Mouse (Mus musculus): ENCODE results near the gene Cers5. TPM values are rescaled to one million over a fixed set of nuclear protein-coding genes. Genes with fewer than 3 reads are reported as not detected.

Gene Cers5
- polyA plus RNA-seq, 1 experiment = 53.4 TPM

DNA sequence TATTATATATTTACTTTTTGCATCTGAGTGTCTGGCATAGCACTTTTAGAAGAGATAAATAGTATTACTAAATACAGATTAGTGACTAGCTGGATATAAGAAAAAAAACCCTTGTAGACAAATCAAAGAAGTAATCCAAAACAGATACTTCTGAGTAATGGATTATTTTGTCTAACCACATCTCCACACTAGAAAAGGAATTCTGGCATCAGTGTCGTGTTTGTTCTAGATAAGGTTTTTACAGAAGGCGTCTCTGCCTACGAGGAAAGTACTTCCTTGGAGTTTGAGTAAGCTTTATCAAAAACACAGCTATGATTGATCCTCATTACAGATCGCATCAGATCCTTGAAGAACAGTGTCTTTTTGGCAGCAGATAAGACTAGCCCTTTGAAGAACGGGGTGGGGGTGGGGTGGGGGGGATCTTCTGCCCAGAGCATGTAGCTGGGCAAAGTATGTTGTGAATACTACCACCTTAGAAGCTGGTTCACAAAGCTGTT is 1.6 kb downstream of the Cers5 start:
- DNase-seq = no peak
- WGBS = 7% methylated on average over 5 of the region's 5 CpGs
- H3K4me1 ChIP-seq (ENCODE audit: control insufficient read depth, insufficient read depth, low read length) = peaks cover 2% of the 10 kb centered on the region; the same call in 1 of the 2 replicates
- TF ChIP-seq POLR2A (IDR thresholded peaks at IDR 0.05; ENCODE audit: borderline replicate concordance, extremely low read depth, low read depth, low read length) (no peak), CTCF (IDR thresholded peaks at IDR 0.05; ENCODE audit: insufficient read depth, low read length) (no peak)
- peak overlapping the region; percentile 79 for H3K4me3 ChIP-seq (replicated peaks; ENCODE audit: extremely low read depth, low read depth, low read length)

- TF ChIP-seq CTCF (IDR thresholded peaks at IDR 0.05; ENCODE audit: insufficient read depth, low read length) (no peak), POLR2A (IDR thresholded peaks at IDR 0.05; ENCODE audit: borderline replicate concordance, extremely low read depth, low read depth, low read length) (no peak)
- Histone ChIP-seq H3K4me3 (replicated peaks; ENCODE audit: extremely low read depth, low read depth, low read length) (no peak overlapping the region), H3K4me1 (ENCODE audit: control insufficient read depth, insufficient read depth, low read length) (peaks cover 2% of the 10 kb centered on the region; the same call in 1 of the 2 replicates)
- 87% methylated on average over 1 of the region's 1 CpGs for WGBS
- no peak for DNase-seq
Observed at GRCm38 (mm10) chr15:99768761-99769160, 3.9 kb downstream of the Cers5 start.

DNA sequence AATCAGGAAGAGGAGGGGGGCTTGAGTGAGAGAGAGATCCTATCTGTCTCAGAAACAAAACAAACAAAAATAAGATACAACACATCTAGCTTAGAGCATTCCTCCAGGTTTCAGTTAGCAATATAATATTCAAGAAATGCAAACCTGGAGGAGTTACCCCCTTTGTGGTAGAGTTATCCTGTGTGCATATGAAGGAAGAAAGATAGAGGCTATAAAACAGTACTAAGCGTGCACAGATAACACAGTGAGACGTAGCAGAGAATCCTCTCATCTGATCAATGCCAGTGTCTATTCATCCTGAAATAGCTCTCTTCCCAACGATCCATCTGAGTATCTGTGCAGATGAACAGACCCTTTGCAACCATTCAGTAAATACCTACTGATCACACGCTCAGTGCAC is 5.2 kb downstream of the Cers5 start:
- DNase-seq = no peak
- WGBS = 85% methylated on average over 4 of the region's 4 CpGs
- H3K4me1 ChIP-seq (ENCODE audit: control insufficient read depth, insufficient read depth, low read length) = peaks cover 2% of the 10 kb centered on the region; the same call in 1 of the 2 replicates
- no peak for TF ChIP-seq CTCF (IDR thresholded peaks at IDR 0.05; ENCODE audit: insufficient read depth, low read length)
- no peak for TF ChIP-seq POLR2A (IDR thresholded peaks at IDR 0.05; ENCODE audit: borderline replicate concordance, extremely low read depth, low read depth, low read length)
- H3K4me3 ChIP-seq (replicated peaks; ENCODE audit: extremely low read depth, low read depth, low read length) = no peak overlapping the region

- no peaks in the 10 kb centered on the region for H3K4me1 ChIP-seq (ENCODE audit: control insufficient read depth, insufficient read depth, low read length)
- WGBS = 61% methylated on average over 3 of the region's 3 CpGs
- TF ChIP-seq POLR2A (IDR thresholded peaks at IDR 0.05; ENCODE audit: borderline replicate concordance, extremely low read depth, low read depth, low read length) (no peak), CTCF (IDR thresholded peaks at IDR 0.05; ENCODE audit: insufficient read depth, low read length) (no peak)
- no peak for DNase-seq
- no peak overlapping the region for H3K4me3 ChIP-seq (replicated peaks; ENCODE audit: extremely low read depth, low read depth, low read length)
Observed at GRCm38 (mm10) chr15:99754204-99754603, 18.5 kb downstream of the Cers5 start.

- TF ChIP-seq CTCF (IDR thresholded peaks at IDR 0.05; ENCODE audit: insufficient read depth, low read length) (no peak), POLR2A (IDR thresholded peaks at IDR 0.05; ENCODE audit: borderline replicate concordance, extremely low read depth, low read depth, low read length) (no peak)
- 89% methylated on average over 4 of the region's 4 CpGs for WGBS
- Histone ChIP-seq H3K4me1 (ENCODE audit: control insufficient read depth, insufficient read depth, low read length) (no peaks in the 10 kb centered on the region), H3K4me3 (replicated peaks; ENCODE audit: extremely low read depth, low read depth, low read length) (no peak overlapping the region)
- no peak for DNase-seq
Observed at GRCm38 (mm10) chr15:99740229-99740628, 32.5 kb downstream of the Cers5 start.

DNA sequence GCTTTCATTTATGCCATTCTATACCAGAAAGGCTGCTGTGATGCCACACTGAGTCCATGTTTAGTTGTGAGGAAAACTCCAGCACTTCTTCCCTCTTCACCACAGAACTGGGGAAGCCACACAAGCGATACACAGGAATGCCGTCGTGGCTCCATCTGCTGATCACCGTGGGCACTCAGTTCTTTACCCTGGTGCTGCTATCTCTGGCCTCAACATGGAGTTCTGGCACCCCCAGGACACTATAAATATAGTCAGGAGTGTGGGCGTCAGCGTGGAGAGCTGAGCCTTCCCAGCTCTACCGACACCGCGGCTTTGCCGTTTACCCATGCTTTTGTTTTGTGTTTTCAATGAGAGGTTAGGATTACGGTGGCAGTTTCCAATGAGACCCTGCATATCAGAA is 36.0 kb downstream of the Cers5 start:
- no peak for TF ChIP-seq POLR2A (IDR thresholded peaks at IDR 0.05; ENCODE audit: borderline replicate concordance, extremely low read depth, low read depth, low read length)
- TF ChIP-seq CTCF (IDR thresholded peaks at IDR 0.05; ENCODE audit: insufficient read depth, low read length) = no peak
- 89% methylated on average over 11 of the region's 11 CpGs for WGBS

GRCm38 (mm10) chr15:99735631-99736030 is 37.1 kb downstream of the Cers5 start:
- peak; percentile 100 for DNase-seq
- WGBS = 94% methylated on average over 2 of the region's 2 CpGs
- Histone ChIP-seq H3K4me1 (ENCODE audit: control insufficient read depth, insufficient read depth, low read length) (no peaks in the 10 kb centered on the region), H3K4me3 (replicated peaks; ENCODE audit: extremely low read depth, low read depth, low read length) (no peak overlapping the region)
- no peak for TF ChIP-seq POLR2A (IDR thresholded peaks at IDR 0.05; ENCODE audit: borderline replicate concordance, extremely low read depth, low read depth, low read length)
- TF ChIP-seq CTCF (IDR thresholded peaks at IDR 0.05; ENCODE audit: insufficient read depth, low read length) = no peak

More for the DNA sequence above, 36.0 kb downstream of the Cers5 start:
- H3K4me3 ChIP-seq (replicated peaks; ENCODE audit: extremely low read depth, low read depth, low read length) = no peak overlapping the region
- DNase-seq = no peak
- H3K4me1 ChIP-seq (ENCODE audit: control insufficient read depth, insufficient read depth, low read length) = no peaks in the 10 kb centered on the region

GRCm38 (mm10) chr15:99733186-99733585 is 39.5 kb downstream of the Cers5 start:
- H3K4me3 ChIP-seq (replicated peaks; ENCODE audit: extremely low read depth, low read depth, low read length) = no peak overlapping the region
- no peak for DNase-seq
- H3K4me1 ChIP-seq (ENCODE audit: control insufficient read depth, insufficient read depth, low read length) = no peaks in the 10 kb centered on the region
- TF ChIP-seq CTCF (IDR thresholded peaks at IDR 0.05; ENCODE audit: insufficient read depth, low read length) (no peak), POLR2A (IDR thresholded peaks at IDR 0.05; ENCODE audit: borderline replicate concordance, extremely low read depth, low read depth, low read length) (no peak)
- WGBS = 83% methylated on average over 5 of the region's 5 CpGs

GRCm38 (mm10) chr15:99731678-99732077 is 41.0 kb downstream of the Cers5 start:
- no peaks in the 10 kb centered on the region for H3K4me1 ChIP-seq (ENCODE audit: control insufficient read depth, insufficient read depth, low read length)
- no peak overlapping the region for H3K4me3 ChIP-seq (replicated peaks; ENCODE audit: extremely low read depth, low read depth, low read length)
- WGBS = 90% methylated on average over 3 of the region's 3 CpGs
- TF ChIP-seq POLR2A (IDR thresholded peaks at IDR 0.05; ENCODE audit: borderline replicate concordance, extremely low read depth, low read depth, low read length) = no peak
- TF ChIP-seq CTCF (IDR thresholded peaks at IDR 0.05; ENCODE audit: insufficient read depth, low read length) = no peak
- no peak for DNase-seq

GRCm38 (mm10) chr15:99731167-99731566 is 41.5 kb downstream of the Cers5 start:
- Histone ChIP-seq H3K4me1 (ENCODE audit: control insufficient read depth, insufficient read depth, low read length) (peaks cover 2% of the 10 kb centered on the region; the same call in 1 of the 2 replicates), H3K4me3 (replicated peaks; ENCODE audit: extremely low read depth, low read depth, low read length) (no peak overlapping the region)
- no peak for DNase-seq
- TF ChIP-seq CTCF (IDR thresholded peaks at IDR 0.05; ENCODE audit: insufficient read depth, low read length) (no peak), POLR2A (IDR thresholded peaks at IDR 0.05; ENCODE audit: borderline replicate concordance, extremely low read depth, low read depth, low read length) (no peak)
- WGBS = 96% methylated on average over 2 of the region's 2 CpGs
